Mouse (Mus musculus) olfactory bulb, adult 2 months (tissue): Measurements from ENCODE around the gene Sos1. TPM values are rescaled to one million over a fixed set of nuclear protein-coding genes. Genes with fewer than 3 reads are reported as not detected.

ENCODE experiments used
- H3K27ac ChIP-seq: fragments of 200-500 bp; 2 replicates; pipeline ENCODE4 v1.5.1; 2012; ENCODE audit warnings: low read depth, low read length; ENCODE audit not compliant: insufficient read depth
- H3K4me1 ChIP-seq: fragments of 200-500 bp; 2 replicates; pipeline ENCODE4 v1.6.1; 2012; ENCODE audit warnings: low read length; ENCODE audit not compliant: control insufficient read depth, insufficient read depth
- H3K4me3 ChIP-seq: fragments of 200-500 bp; 2 replicates; pipeline ENCODE4 v1.5.1; 2012; ENCODE audit warnings: mild to moderate bottlenecking, low read depth, low read length, moderate library complexity; ENCODE audit not compliant: insufficient read depth
- CTCF ChIP-seq: fragments of 200-500 bp; IDR thresholded peaks from 2 replicates; pipeline ENCODE4 v1.5.1; 2012; ENCODE audit warnings: low read depth, mild to moderate bottlenecking, low read length, moderate library complexity; ENCODE audit not compliant: insufficient read depth
- POLR2A ChIP-seq: fragments of 200-500 bp; IDR thresholded peaks from 2 replicates; pipeline ENCODE4 v1.6.1; 2012; ENCODE audit warnings: mild to moderate bottlenecking, low read depth, low read length, moderate library complexity; ENCODE audit not compliant: insufficient read depth
- WGBS: fragments of 180-500 bp; shearing (Covaris S2); methylation state at CpG from one replicate; pipeline ENCODE4 v1.1.7; 2018; 5-methylcytosine and 5-hydroxymethylcytosine counted together
- polyA plus RNA-seq: library from polyadenylated mRNA; stranded (reverse); fragments of >200 nt; gene quantifications from 2 replicates; pipeline ENCODE4 v1.2.4, GENCODE M21; 2012; ENCODE audit warnings: low replicate concordance; ENCODE audit not compliant: missing spikeins, insufficient read depth, insufficient read length

The Sos1 gene
- polyA plus RNA-seq, 1 experiment: not detected

DNA sequence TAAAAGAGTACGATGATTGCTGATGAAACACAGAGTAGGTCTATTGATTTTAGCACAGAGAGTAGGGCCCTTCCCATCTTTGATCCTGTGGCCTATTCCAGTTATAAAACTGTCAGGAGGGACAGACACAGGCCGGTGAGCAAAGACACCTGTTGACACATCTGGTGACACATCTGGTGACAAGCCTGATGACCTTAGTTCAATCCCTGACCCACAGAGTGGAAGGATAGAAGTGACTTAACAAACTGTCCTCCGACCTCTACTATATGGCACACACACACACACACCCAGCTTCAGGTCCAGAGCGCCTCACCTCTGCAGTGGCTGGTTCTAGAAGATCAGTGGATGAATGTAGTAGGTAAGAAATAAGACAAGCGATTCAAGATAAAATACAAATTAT is 33.8 kb downstream of the Sos1 start:
- 96% methylated on average over 5 of the region's 5 CpGs for WGBS
- H3K4me1 ChIP-seq: no peaks in the 10 kb centered on the region
- TF ChIP-seq POLR2A: no peak
- no peak for TF ChIP-seq CTCF
- no peak overlapping the region for H3K27ac ChIP-seq
- H3K4me3 ChIP-seq: no peak overlapping the region

DNA sequence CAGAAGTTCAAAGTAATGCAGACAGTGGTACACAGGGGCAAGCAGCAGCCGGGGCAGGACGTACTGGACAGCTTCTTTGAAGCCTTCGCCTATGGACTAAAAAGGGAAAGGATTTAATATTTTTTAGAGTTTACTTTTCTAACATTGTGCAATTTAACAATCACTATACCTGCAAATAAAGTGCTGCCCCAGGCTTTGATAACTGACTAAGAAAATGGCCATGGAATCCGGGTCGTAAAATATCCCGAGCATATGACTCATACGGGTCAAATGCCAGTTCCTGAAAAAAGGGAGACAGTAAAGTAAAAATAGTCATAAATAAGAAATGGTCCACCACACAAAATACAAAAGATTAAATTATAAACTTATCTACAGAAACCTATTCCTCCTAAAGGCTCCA is 34.8 kb downstream of the Sos1 start:
- H3K27ac ChIP-seq: no peak overlapping the region
- H3K4me3 ChIP-seq: no peak overlapping the region
- 84% methylated on average over 7 of the region's 7 CpGs for WGBS
- TF ChIP-seq POLR2A (no peak), CTCF (no peak)
- no peaks in the 10 kb centered on the region for H3K4me1 ChIP-seq

DNA sequence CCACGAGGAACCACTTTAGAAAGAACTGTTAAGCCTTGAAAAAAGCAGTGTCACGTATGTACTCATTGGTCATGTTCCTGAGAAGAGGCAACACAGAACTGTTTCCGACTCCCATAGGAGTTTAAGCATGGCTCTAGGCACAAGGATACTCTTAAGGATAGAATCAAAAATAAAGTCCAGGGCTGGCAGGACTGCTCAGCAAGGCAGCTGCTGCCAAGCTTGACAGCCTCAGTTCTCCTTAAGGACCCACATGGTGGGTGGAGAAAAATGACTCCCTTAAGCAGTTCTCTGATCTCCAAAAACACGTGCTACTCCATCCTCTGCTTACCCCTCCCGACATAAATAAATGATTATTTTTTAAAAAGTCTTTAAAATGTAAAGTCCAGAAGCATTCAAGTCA is 44.6 kb downstream of the Sos1 start:
- 82% methylated on average over 5 of the region's 5 CpGs for WGBS
- TF ChIP-seq CTCF (no peak), POLR2A (no peak)
- Histone ChIP-seq H3K4me3 (no peak overlapping the region), H3K4me1 (no peaks in the 10 kb centered on the region), H3K27ac (no peak overlapping the region)

DNA sequence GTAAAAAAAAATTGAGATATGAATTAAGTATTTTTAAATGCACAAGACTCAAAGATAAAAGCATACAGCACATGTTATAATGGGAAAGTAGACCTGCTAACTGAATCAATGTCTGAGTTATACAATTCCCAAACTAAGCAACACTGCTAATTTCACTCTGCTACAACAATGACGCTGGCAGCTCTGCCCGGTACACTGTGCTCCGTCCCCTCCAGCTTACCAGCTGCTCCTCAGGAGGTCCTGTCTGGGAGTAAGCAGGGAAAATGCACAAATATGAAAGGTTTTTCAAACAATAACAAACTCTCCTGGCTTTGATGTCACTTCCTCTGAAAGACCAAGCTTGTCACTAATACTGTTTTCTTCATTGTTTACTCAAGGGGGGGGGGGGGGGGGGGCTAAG is 45.8 kb downstream of the Sos1 start:
- WGBS: 34% methylated on average over 3 of the region's 3 CpGs
- no peak for TF ChIP-seq POLR2A
- no peak for TF ChIP-seq CTCF
- H3K27ac ChIP-seq: no peak overlapping the region
- no peak overlapping the region for H3K4me3 ChIP-seq
- H3K4me1 ChIP-seq: no peaks in the 10 kb centered on the region

DNA sequence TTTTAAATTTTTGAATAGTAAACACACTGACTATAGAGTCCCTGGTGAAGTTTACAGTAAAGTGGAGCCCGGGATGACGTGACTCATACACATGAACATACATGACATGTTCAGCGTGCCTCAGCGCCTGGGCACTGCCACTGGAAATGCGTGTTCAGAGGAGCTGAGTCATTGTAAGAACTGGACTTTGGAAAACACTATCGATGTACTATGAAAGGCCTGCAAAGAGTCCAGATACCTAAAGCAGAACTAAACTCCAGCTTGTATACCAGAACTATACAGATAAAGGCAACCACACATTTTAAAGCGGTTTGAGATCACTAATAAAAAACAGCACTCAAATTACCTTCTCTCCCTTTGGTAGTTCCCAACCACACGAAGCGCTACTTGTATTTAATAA is 48.3 kb downstream of the Sos1 start:
- Histone ChIP-seq H3K27ac (no peak overlapping the region), H3K4me3 (no peak overlapping the region), H3K4me1 (peaks cover 2% of the 10 kb centered on the region)
- no peak for TF ChIP-seq CTCF
- WGBS: 89% methylated on average over 9 of the region's 9 CpGs

DNA sequence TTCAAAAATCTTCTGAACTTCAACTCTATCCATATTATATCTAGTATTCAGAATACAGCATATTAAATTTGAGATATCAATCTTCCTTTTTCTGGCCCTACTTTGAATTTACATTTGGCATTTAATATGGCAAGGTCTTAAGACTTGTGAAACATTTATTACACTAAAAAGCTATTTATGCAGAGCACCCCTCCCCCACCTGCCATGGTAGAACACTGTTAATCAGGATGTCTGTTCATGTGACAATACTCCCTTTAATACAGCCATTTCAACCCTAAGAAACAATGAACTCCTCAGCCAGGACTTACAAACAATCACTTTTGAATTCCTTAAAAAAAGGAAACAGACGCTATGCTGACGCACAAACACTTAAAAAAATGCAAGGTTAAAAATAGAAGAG is 52.3 kb downstream of the Sos1 start:
- H3K4me1 ChIP-seq: peaks cover 10% of the 10 kb centered on the region
- TF ChIP-seq CTCF (no peak), POLR2A (no peak)
- H3K4me3 ChIP-seq: no peak overlapping the region
- 0 out of 2 replicates have a peak overlapping the region, but pooled peaks have one; percentile 75 for H3K27ac ChIP-seq
- whole genome bisulfite sequencing: 35% methylated on average over 2 of the region's 2 CpGs

DNA sequence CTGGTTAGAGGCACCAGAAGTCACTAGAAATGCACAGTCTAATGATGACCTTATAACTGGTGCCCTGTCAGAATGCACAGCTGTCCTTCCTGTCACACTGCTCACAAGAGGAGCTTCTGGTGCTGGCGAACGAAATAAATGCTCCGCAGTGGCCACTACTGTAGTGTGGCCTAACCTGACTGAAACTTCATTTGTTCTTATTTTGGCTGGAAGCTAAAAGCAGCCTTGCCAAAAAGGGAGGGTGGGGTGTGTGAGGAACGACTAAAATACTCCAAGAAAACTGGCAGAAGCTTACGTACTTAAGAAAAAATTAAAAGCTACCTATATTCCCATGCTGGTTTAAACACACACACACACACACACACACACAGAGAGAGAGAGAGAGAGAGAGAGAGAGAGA is 53.4 kb downstream of the Sos1 start:
- peak overlapping the region; percentile 84; the same call in 1 of the 2 replicates for H3K27ac ChIP-seq
- no peak overlapping the region for H3K4me3 ChIP-seq
- TF ChIP-seq POLR2A (no peak), CTCF (no peak)
- 12% methylated on average over 5 of the region's 5 CpGs for WGBS
- H3K4me1 ChIP-seq: peaks cover 10% of the 10 kb centered on the region

DNA sequence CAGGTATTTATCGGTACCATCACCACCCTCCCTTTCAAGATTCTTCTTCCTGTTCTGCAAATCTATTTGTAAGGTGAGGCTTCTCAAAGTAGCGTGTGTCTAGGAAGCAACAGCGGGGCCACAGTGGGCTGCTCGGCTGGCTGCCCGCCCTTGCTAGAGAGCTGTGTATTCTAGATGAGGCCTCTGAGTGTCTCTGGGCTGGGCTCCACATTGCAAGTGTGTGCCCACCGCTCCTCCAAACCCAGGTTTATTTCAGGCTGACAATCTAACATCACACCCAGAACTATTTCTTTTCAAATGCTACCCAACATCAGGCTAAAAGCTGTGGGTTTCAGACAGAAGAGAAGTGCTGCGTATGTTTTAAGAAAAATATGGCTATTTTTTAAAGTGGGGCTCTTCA is 54.1 kb downstream of the Sos1 start:
- TF ChIP-seq POLR2A (no peak), CTCF (no peak)
- Histone ChIP-seq H3K4me3 (no peak overlapping the region), H3K27ac (peak overlapping the region; percentile 79; the same call in 1 of the 2 replicates), H3K4me1 (peaks cover 10% of the 10 kb centered on the region)
- WGBS: 83% methylated on average over 7 of the region's 7 CpGs

DNA sequence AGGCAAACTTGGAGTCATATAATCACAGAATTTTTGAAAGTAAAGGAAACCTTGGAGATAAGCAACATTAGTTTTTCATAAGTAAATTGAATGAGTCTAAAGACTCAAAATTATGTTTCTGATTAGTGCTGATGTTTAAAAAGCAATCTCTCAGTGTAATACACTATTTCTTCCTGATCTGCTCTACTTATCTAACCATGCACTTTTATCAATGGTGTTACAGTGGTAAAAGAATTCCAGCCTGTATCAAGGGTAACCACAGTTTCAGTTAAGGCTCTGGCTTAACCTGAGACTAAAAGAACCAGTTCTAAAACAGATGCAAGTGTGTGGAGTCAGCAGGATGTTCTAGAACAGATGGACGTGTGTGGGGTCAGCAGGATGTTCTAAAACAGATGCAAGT is 59.3 kb downstream of the Sos1 start:
- TF ChIP-seq CTCF: no peak
- no peak for TF ChIP-seq POLR2A
- Histone ChIP-seq H3K4me1 (no peaks in the 10 kb centered on the region; the same call in 1 of the 2 replicates), H3K4me3 (no peak overlapping the region), H3K27ac (no peak overlapping the region)
- WGBS: 98% methylated on average over 1 of the region's 1 CpGs

DNA sequence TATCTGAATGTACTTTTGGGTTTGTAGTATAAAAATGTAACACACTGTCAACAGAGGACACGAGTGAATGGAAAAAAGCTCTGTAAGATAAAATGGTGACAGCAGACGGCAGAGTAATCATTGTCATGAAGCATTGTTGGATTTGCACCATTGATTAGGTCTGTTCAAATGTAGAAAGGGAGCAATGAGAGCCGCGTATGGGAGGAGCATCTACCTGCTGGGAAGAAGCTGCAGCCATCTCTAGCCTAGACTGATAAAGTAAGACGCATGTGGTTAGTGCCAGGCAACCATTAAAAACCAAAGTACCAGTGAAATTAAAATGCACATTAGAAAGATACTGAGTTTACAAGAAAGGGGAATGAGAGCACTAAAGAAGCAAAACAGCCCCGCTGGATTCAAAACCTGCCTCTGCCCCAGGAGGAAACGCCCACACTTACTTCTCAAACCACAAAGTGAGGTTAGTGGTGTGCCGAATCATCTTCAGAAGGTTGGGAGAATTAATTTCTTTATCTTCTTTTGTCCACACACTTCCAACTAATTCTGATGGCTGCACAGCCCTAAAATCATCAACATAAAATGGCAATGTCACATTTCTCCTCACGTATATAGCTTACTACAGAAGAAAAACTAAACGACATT is 61.6 kb downstream of the Sos1 start:
- no peak overlapping the region for H3K27ac ChIP-seq
- 84% methylated on average over 10 of the region's 10 CpGs for WGBS
- H3K4me3 ChIP-seq: no peak overlapping the region
- no peaks in the 10 kb centered on the region for H3K4me1 ChIP-seq
- TF ChIP-seq POLR2A (no peak), CTCF (no peak)
